ENCODE assay signal across 9 mouse cellular contexts in the genomic region with DNA sequence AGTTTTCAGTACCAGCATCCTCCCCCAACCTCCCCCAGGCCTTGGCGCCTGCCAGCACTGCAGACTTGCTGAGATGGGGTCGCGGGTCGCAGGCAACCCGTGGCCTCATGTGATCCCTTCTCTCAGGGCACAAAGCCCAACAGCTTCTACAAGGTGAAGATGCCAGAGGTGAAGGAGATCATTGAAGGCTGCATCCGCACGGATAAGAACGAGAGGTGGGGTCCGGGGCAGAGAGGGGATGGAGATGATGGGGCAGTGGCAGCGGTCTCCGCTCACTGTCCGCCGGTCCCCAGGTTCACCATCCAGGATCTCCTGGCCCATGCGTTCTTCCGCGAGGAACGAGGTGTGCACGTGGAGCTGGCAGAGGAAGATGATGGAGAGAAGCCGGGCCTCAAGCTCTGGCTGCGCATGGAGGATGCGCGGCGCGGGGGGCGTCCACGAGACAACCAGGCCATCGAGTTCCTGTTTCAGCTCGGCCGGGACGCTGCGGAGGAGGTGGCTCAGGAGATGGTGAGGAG. TPM values are rescaled to one million over a fixed set of nuclear protein-coding genes. Genes with fewer than 3 reads are reported as not detected.
DNase-seq lines count a peak whose midpoint lies in the region; ATAC-seq lines count a peak whose summit lies in the region.
"Had no signal": no experiment of that assay in that cellular context is flagged by ENCODE, and none has a peak within 500 bp of the region (broad histone marks: within the 10 kb centered on the region; RNA-seq: fewer than 3 reads in every experiment).

No protein-coding gene starts in this region.

- H3K27ac ChIP-seq in liver, embryonic 11.5 days (ENCODE audit: low read depth, low read length), result no peak overlapping the region
- 0 out of 2 replicates have a peak overlapping the region, but pooled peaks have one; percentile 3 for H3K27ac ChIP-seq in forebrain, embryonic 10.5 days
- H3K27ac ChIP-seq in limb, embryonic 13.5 days, result no peak overlapping the region
- H3K27ac ChIP-seq in stomach, embryonic 14.5 days (ENCODE audit: low read length), result no peak overlapping the region

- 12% methylated on average over 31 of the region's 31 CpGs for WGBS in liver, embryonic 11.5 days
- 2% methylated on average over 31 of the region's 31 CpGs for WGBS in forebrain, embryonic 10.5 days
- 3% methylated on average over 31 of the region's 31 CpGs for WGBS in limb, embryonic 13.5 days
- WGBS in stomach, embryonic 14.5 days, result 13% methylated on average over 31 of the region's 31 CpGs

- H3K9me3 ChIP-seq in liver, embryonic 11.5 days (ENCODE audit: control insufficient read depth, low read length), result no peaks in the 10 kb centered on the region
- H3K9me3 ChIP-seq in forebrain, embryonic 10.5 days, result no peaks in the 10 kb centered on the region
- no peaks in the 10 kb centered on the region for H3K9me3 ChIP-seq in limb, embryonic 13.5 days
- no peaks in the 10 kb centered on the region for H3K9me3 ChIP-seq in stomach, embryonic 14.5 days (ENCODE audit: control insufficient read depth, low read depth, low read length)

- peaks cover 37% of the 10 kb centered on the region for H3K27me3 ChIP-seq in liver, embryonic 11.5 days (replicated peaks; ENCODE audit: control insufficient read depth, insufficient read depth, low read length)
- H3K27me3 ChIP-seq in forebrain, embryonic 10.5 days (ENCODE audit: poor library complexity, severe bottlenecking), result peaks cover 92% of the 10 kb centered on the region
- H3K27me3 ChIP-seq in limb, embryonic 13.5 days, result peaks cover 82% of the 10 kb centered on the region
- H3K27me3 ChIP-seq in stomach, embryonic 14.5 days (ENCODE audit: control insufficient read depth, insufficient read depth, low read length), result peaks cover 5% of the 10 kb centered on the region; the same call in 1 of the 2 replicates

- peak overlapping the region; percentile 28 for H3K4me3 ChIP-seq in liver, embryonic 11.5 days (ENCODE audit: low read depth, low read length)
- peak overlapping the region; percentile 42 for H3K4me3 ChIP-seq in forebrain, embryonic 10.5 days
- H3K4me3 ChIP-seq in limb, embryonic 13.5 days, result peak overlapping the region; percentile 38
- H3K4me3 ChIP-seq in stomach, embryonic 14.5 days (ENCODE audit: low read depth, low read length), result peak overlapping the region; percentile 27

- peaks cover 35% of the 10 kb centered on the region for H3K4me1 ChIP-seq in liver, embryonic 11.5 days (replicated peaks; ENCODE audit: control insufficient read depth, insufficient read depth, low read length)
- peaks cover 68% of the 10 kb centered on the region for H3K4me1 ChIP-seq in forebrain, embryonic 10.5 days
- H3K4me1 ChIP-seq in limb, embryonic 13.5 days, result peaks cover 41% of the 10 kb centered on the region
- H3K4me1 ChIP-seq in stomach, embryonic 14.5 days (ENCODE audit: control insufficient read depth, insufficient read depth, low read length), result peaks cover 27% of the 10 kb centered on the region; the same call in 1 of the 2 replicates

- no peak overlapping the region for H3K9ac ChIP-seq in liver, embryonic 11.5 days (ENCODE audit: low read depth, low read length)
- peak overlapping the region; percentile 46 for H3K9ac ChIP-seq in limb, embryonic 13.5 days
- H3K9ac ChIP-seq in stomach, embryonic 14.5 days (replicated peaks; ENCODE audit: low read depth, low read length), result peak overlapping the region; percentile 25; the same call in 1 of the 2 replicates

- H3K4me2 ChIP-seq in liver, embryonic 11.5 days, result peak overlapping the region; percentile 59
- H3K4me2 ChIP-seq in limb, embryonic 13.5 days (replicated peaks), result peak overlapping the region; percentile 60
- peak overlapping the region; percentile 40 for H3K4me2 ChIP-seq in stomach, embryonic 14.5 days (replicated peaks; ENCODE audit: low read depth, low read length)

- peaks cover 2% of the 10 kb centered on the region; the same call in 1 of the 2 replicates for H3K36me3 ChIP-seq in liver, embryonic 11.5 days (ENCODE audit: control insufficient read depth, insufficient read depth, low read length)
- no peaks in the 10 kb centered on the region for H3K36me3 ChIP-seq in forebrain, embryonic 10.5 days (replicated peaks)
- no peaks in the 10 kb centered on the region for H3K36me3 ChIP-seq in limb, embryonic 13.5 days
- no peaks in the 10 kb centered on the region for H3K36me3 ChIP-seq in stomach, embryonic 14.5 days (ENCODE audit: control insufficient read depth, insufficient read depth, low read length)

- DNase-seq in liver, embryonic 11.5 days (ENCODE audit: low spot score), result no peak
- DNase-seq in liver, result no peak
- no peak for DNase-seq in forebrain, embryonic 10.5 days (ENCODE audit: extremely low spot score, low spot score)
- DNase-seq in frontal cortex, postnatal 25 days (ENCODE audit: low spot score in 2 of 2), result no peak
- DNase-seq in Muller cell, postnatal 12 days (ENCODE audit: inconsistent ontology term), result no peak
- no peak for DNase-seq in yolk sac, embryonic 10.5 days (ENCODE audit: low spot score)
- DNase-seq: cerebellum, postnatal 36 days had no signal

- ATAC-seq in liver, embryonic 11.5 days (replicated peaks; ENCODE audit: low FRiP score), result no peak
- no peak for ATAC-seq in limb, embryonic 13.5 days (ENCODE audit: low FRiP score, low read depth)
- no peak for ATAC-seq in stomach, embryonic 14.5 days (ENCODE audit: insufficient number of reproducible peaks, insufficient read depth, low FRiP score, low read depth)

RNA-seq across cellular contexts. Expression of gene Wnk4, which starts 4.6 kb away (rescaled TPM):
- 18.5 and 19.7 TPM in 2 replicates for polyA plus RNA-seq in liver, embryonic 11.5 days (2014; fragmentation: Nextera tagmentation; extraction: Ambion mirVana)
- polyA plus RNA-seq in forebrain, embryonic 10.5 days (2016; fragmentation: Nextera tagmentation; extraction: Ambion mirVana), result 5.4 and 6.4 TPM in 2 replicates
- 8.5 and 10.2 TPM in 2 replicates for polyA plus RNA-seq in limb, embryonic 13.5 days (2015; fragmentation: Nextera tagmentation; extraction: Ambion mirVana)
- 21.9 and 26.8 TPM in 2 replicates for polyA plus RNA-seq in stomach, embryonic 14.5 days (2014; fragmentation: Nextera tagmentation; extraction: Ambion mirVana)

RNA-seq across cellular contexts. Expression of gene Vps25, which starts 11.5 kb away (rescaled TPM):
- 158 and 163 TPM in 2 replicates for polyA plus RNA-seq in liver, embryonic 11.5 days (2014; fragmentation: Nextera tagmentation; extraction: Ambion mirVana)
- 128 and 129 TPM in 2 replicates for polyA plus RNA-seq in forebrain, embryonic 10.5 days (2016; fragmentation: Nextera tagmentation; extraction: Ambion mirVana)
- polyA plus RNA-seq in limb, embryonic 13.5 days (2015; fragmentation: Nextera tagmentation; extraction: Ambion mirVana), result 104 and 109 TPM in 2 replicates
- 153 and 154 TPM in 2 replicates for polyA plus RNA-seq in stomach, embryonic 14.5 days (2014; fragmentation: Nextera tagmentation; extraction: Ambion mirVana)

RNA-seq across cellular contexts. Expression of gene Cntd1, which starts 13.8 kb away (rescaled TPM):
- 1.2 and 1.4 TPM in 2 replicates for polyA plus RNA-seq in liver, embryonic 11.5 days (2014; fragmentation: Nextera tagmentation; extraction: Ambion mirVana)
- polyA plus RNA-seq in forebrain, embryonic 10.5 days (2016; fragmentation: Nextera tagmentation; extraction: Ambion mirVana), result 0.77 and 1.0 TPM in 2 replicates
- polyA plus RNA-seq in limb, embryonic 13.5 days (2015; fragmentation: Nextera tagmentation; extraction: Ambion mirVana), result 1.7 and 1.9 TPM in 2 replicates
- polyA plus RNA-seq in stomach, embryonic 14.5 days (2014; fragmentation: Nextera tagmentation; extraction: Ambion mirVana), result 0.87 and 1.6 TPM in 2 replicates

RNA-seq across cellular contexts. Expression of gene Coa3, which starts 13.9 kb away (rescaled TPM):
- polyA plus RNA-seq in liver, embryonic 11.5 days (2014; fragmentation: Nextera tagmentation; extraction: Ambion mirVana), result 190 and 197 TPM in 2 replicates
- polyA plus RNA-seq in forebrain, embryonic 10.5 days (2016; fragmentation: Nextera tagmentation; extraction: Ambion mirVana), result 186 and 194 TPM in 2 replicates
- 172 and 175 TPM in 2 replicates for polyA plus RNA-seq in limb, embryonic 13.5 days (2015; fragmentation: Nextera tagmentation; extraction: Ambion mirVana)
- polyA plus RNA-seq in stomach, embryonic 14.5 days (2014; fragmentation: Nextera tagmentation; extraction: Ambion mirVana), result 207 and 215 TPM in 2 replicates

RNA-seq across cellular contexts. Expression of gene Ramp2, which starts 19.2 kb away (rescaled TPM):
- polyA plus RNA-seq in liver, embryonic 11.5 days (2014; fragmentation: Nextera tagmentation; extraction: Ambion mirVana), result 62.4 and 64.2 TPM in 2 replicates
- 54.8 and 57.3 TPM in 2 replicates for polyA plus RNA-seq in forebrain, embryonic 10.5 days (2016; fragmentation: Nextera tagmentation; extraction: Ambion mirVana)
- 72.9 and 74.7 TPM in 2 replicates for polyA plus RNA-seq in limb, embryonic 13.5 days (2015; fragmentation: Nextera tagmentation; extraction: Ambion mirVana)
- 123 and 128 TPM in 2 replicates for polyA plus RNA-seq in stomach, embryonic 14.5 days (2014; fragmentation: Nextera tagmentation; extraction: Ambion mirVana)
